Mouse (Mus musculus): Measurements from ENCODE around the gene Mcoln2. TPM values are rescaled to one million over a fixed set of nuclear protein-coding genes. Genes with fewer than 3 reads are reported as not detected.

The Mcoln2 gene
- total RNA-seq, 2 experiments from 2014 or later, result 0.47 to 0.54 TPM

GRCm38 (mm10) chr3:146224271-146224670 lies 74.6 kb downstream of the Mcoln2 start:
- no peak for DNase-seq (ENCODE audit: low spot score in 2 of 2)

- no peak for DNase-seq (ENCODE audit: low spot score in 2 of 2)
Observed at GRCm38 (mm10) chr3:146225061-146225761, 75.6 kb downstream of the Mcoln2 start.

GRCm38 (mm10) chr3:146227427-146227826 lies 77.8 kb downstream of the Mcoln2 start:
- no peak for DNase-seq (ENCODE audit: low spot score in 2 of 2)

- DNase-seq (ENCODE audit: low spot score in 2 of 2), result no peak
Observed at GRCm38 (mm10) chr3:146228559-146229310, 79.1 kb downstream of the Mcoln2 start.

- no peak for DNase-seq (ENCODE audit: low spot score in 2 of 2)
Observed at GRCm38 (mm10) chr3:146232708-146233107, 83.1 kb downstream of the Mcoln2 start.

- DNase-seq (ENCODE audit: low spot score in 2 of 2), result no peak
Observed at GRCm38 (mm10) chr3:146233741-146234140, 84.1 kb downstream of the Mcoln2 start.

- DNase-seq (ENCODE audit: low spot score in 2 of 2), result no peak
Observed at GRCm38 (mm10) chr3:146234530-146234929, 84.9 kb downstream of the Mcoln2 start.

- DNase-seq (ENCODE audit: low spot score in 2 of 2), result no peak
Observed at GRCm38 (mm10) chr3:146236280-146236679, 86.6 kb downstream of the Mcoln2 start.

GRCm38 (mm10) chr3:146237676-146238075 lies 88.0 kb downstream of the Mcoln2 start:
- DNase-seq (ENCODE audit: low spot score in 2 of 2), result no peak

GRCm38 (mm10) chr3:146244630-146245029 lies 95.0 kb downstream of the Mcoln2 start:
- no peak for DNase-seq (ENCODE audit: low spot score in 2 of 2)

Other genes starting within 250 kb of the Mcoln2 start
- 10 to 100 TPM; 23.7 to 26.8 TPM for gene Bcl10, start 227.0 kb upstream of the Mcoln2 start, total RNA-seq (2021)
- gene 2410004B18Rik, start 211.8 kb upstream of the Mcoln2 start, total RNA-seq (2021), result 10 to 100 TPM; 15.0 to 22.4 TPM
- gene Syde2, start 162.0 kb upstream of the Mcoln2 start, total RNA-seq (2021), result 1 to 10 TPM; 4.8 to 5.0 TPM
- not detected for gene Wdr63, start 41.7 kb upstream of the Mcoln2 start, total RNA-seq (2021)
- gene Mcoln3, start 32.4 kb upstream of the Mcoln2 start, total RNA-seq (2021), result under 1 TPM in 1 of 2 experiments, not detected in 1; 0.13 TPM
- gene Lpar3, start 71.1 kb downstream of the Mcoln2 start, total RNA-seq (2021), result under 1 TPM; 0.61 to 0.80 TPM